Mouse (Mus musculus) neural tube, embryonic 11.5 days (tissue): ENCODE results near the gene Prpf40b. TPM values are rescaled to one million over a fixed set of nuclear protein-coding genes. Genes with fewer than 3 reads are reported as not detected.

Experiments used
- ATAC-seq: fragments of 200-750 bp; cut with Nextera tagmentation; 2 replicates; pipeline ENCODE4 v1.8.0; 2017; ENCODE audit warnings: moderate number of reproducible peaks, mild to moderate bottlenecking, moderate TSS enrichment, moderate library complexity; ENCODE audit not compliant: insufficient read depth, low FRiP score, low TSS enrichment
- DNase-seq: peaks from one replicate; pipeline ENCODE4 v3.0.0-alpha.2; 2015; ENCODE audit warnings: low spot score
- H3K27ac ChIP-seq: fragments of 300-500 bp; sonication (generic); 2 replicates; pipeline ENCODE4 v1.5.1; 2014; ENCODE audit warnings: low read depth, mild to moderate bottlenecking, low read length
- H3K27me3 ChIP-seq: fragments of 300-500 bp; sonication (generic); 2 replicates; pipeline ENCODE4 v1.6.1; 2014; ENCODE audit warnings: mild to moderate bottlenecking, low read length, mixed read lengths; ENCODE audit not compliant: control insufficient read depth, insufficient read depth
- H3K36me3 ChIP-seq: fragments of 300-500 bp; sonication (generic); 2 replicates; pipeline ENCODE4 v1.6.1; 2014; ENCODE audit warnings: mild to moderate bottlenecking, low read length, moderate library complexity, mixed read lengths; ENCODE audit not compliant: control insufficient read depth, insufficient read depth
- H3K4me1 ChIP-seq: fragments of 300-500 bp; sonication (generic); 2 replicates; pipeline ENCODE4 v1.6.1; 2014; ENCODE audit warnings: low read length, mixed read lengths; ENCODE audit not compliant: control insufficient read depth, insufficient read depth
- H3K4me2 ChIP-seq: fragments of 300-500 bp; sonication (generic); 2 replicates; pipeline ENCODE4 v1.6.1; 2014; ENCODE audit warnings: low read depth, mild to moderate bottlenecking, moderate library complexity
- H3K4me3 ChIP-seq: fragments of 300-500 bp; sonication (generic); 2 replicates; pipeline ENCODE4 v1.5.1; 2014; ENCODE audit warnings: low read depth, low read length
- H3K9ac ChIP-seq: fragments of 300-500 bp; sonication (generic); 2 replicates; pipeline ENCODE4 v1.6.1; 2014; ENCODE audit warnings: mild to moderate bottlenecking, low read length
- H3K9me3 ChIP-seq: fragments of 300-500 bp; sonication (generic); 2 replicates; pipeline ENCODE4 v1.6.1; 2016; ENCODE audit warnings: low read length; ENCODE audit not compliant: control insufficient read depth
- WGBS: fragments of 180-500 bp; shearing (Covaris S2); extraction: QIAGEN DNeasy Blood & Tissue Kit; methylation state at CpG from one replicate; pipeline ENCODE4 v1.1.7; 2014; 5-methylcytosine and 5-hydroxymethylcytosine counted together
- polyA plus RNA-seq: library from polyadenylated mRNA; unstranded; fragments of >200 nt; fragmentation: Nextera tagmentation; extraction: Ambion mirVana; gene quantifications from 2 replicates; pipeline ENCODE4 v1.2.1, GENCODE M21; 2014

Prpf40b gene
- polyA plus RNA-seq, 1 experiment from 2014 or later: 50.4 TPM

- Histone ChIP-seq H3K36me3 (peaks cover 27% of the 10 kb centered on the region), H3K27me3 (no peaks in the 10 kb centered on the region), H3K4me3 (no peak overlapping the region), H3K9ac (no peak overlapping the region), H3K4me2 (no peak overlapping the region), H3K9me3 (no peaks in the 10 kb centered on the region), H3K27ac (no peak overlapping the region), H3K4me1 (no peaks in the 10 kb centered on the region)
- ATAC-seq (no peak), DNase-seq (no peak)
- WGBS: 82% methylated on average over 3 of the region's 3 CpGs
Measured at GRCm38 (mm10) chr15:99319411-99319871, 24.6 kb downstream of the Prpf40b start.

GRCm38 (mm10) chr15:99320168-99320674 is 25.3 kb downstream of the Prpf40b start:
- 92% methylated on average over 10 of the region's 10 CpGs for WGBS
- H3K36me3 ChIP-seq: peaks cover 23% of the 10 kb centered on the region

GRCm38 (mm10) chr15:99320978-99321377 is 26.1 kb downstream of the Prpf40b start:
- no peak overlapping the region for H3K27ac ChIP-seq
- H3K4me2 ChIP-seq: no peak overlapping the region
- WGBS: 86% methylated on average over 9 of the region's 9 CpGs
- DNase-seq (no peak), ATAC-seq (no peak)
- no peak overlapping the region for H3K9ac ChIP-seq
- no peaks in the 10 kb centered on the region for H3K27me3 ChIP-seq
- no peaks in the 10 kb centered on the region for H3K9me3 ChIP-seq
- H3K4me3 ChIP-seq: no peak overlapping the region
- peaks cover 22% of the 10 kb centered on the region for H3K36me3 ChIP-seq
- no peaks in the 10 kb centered on the region for H3K4me1 ChIP-seq

More at GRCm38 (mm10) chr15:99320168-99320674, 25.3 kb downstream of the Prpf40b start:
- H3K27ac ChIP-seq: no peak overlapping the region
- ATAC-seq (no peak), DNase-seq (no peak)
- H3K4me2 ChIP-seq: no peak overlapping the region
- H3K4me3 ChIP-seq: no peak overlapping the region
- no peaks in the 10 kb centered on the region for H3K27me3 ChIP-seq
- H3K9me3 ChIP-seq: no peaks in the 10 kb centered on the region
- H3K9ac ChIP-seq: no peak overlapping the region
- H3K4me1 ChIP-seq: no peaks in the 10 kb centered on the region

DNA sequence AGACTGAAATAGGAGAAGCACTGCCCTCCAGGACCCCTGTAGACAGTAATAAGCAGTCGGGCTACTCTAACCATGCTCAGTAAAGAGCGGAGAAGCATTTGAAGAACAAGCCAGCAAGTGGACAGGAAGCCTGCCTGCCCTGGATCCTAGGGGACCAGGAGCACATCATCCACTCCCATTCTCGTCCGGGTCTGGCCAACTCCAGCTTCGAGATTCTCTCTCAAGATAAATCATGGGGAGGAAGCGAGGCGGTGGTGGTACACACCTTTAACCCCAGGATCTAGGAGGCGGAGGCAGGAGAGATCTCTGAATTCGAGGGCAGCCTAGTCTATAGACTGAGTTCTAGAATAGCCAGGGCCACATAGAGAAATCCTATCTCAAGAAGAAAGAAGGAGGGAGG is 29.3 kb downstream of the Prpf40b start:
- no peak overlapping the region for H3K4me3 ChIP-seq
- H3K4me2 ChIP-seq: no peak overlapping the region
- no peak overlapping the region for H3K9ac ChIP-seq
- no peaks in the 10 kb centered on the region for H3K27me3 ChIP-seq
- H3K27ac ChIP-seq: no peak overlapping the region
- 85% methylated on average over 9 of the region's 9 CpGs for WGBS
- no peaks in the 10 kb centered on the region for H3K4me1 ChIP-seq
- ATAC-seq (no peak), DNase-seq (no peak)
- peaks cover 14% of the 10 kb centered on the region for H3K36me3 ChIP-seq
- no peaks in the 10 kb centered on the region for H3K9me3 ChIP-seq

GRCm38 (mm10) chr15:99325598-99325997 is 30.7 kb downstream of the Prpf40b start:
- DNase-seq: no peak
- Histone ChIP-seq H3K4me3 (no peak overlapping the region), H3K9ac (no peak overlapping the region), H3K9me3 (no peaks in the 10 kb centered on the region), H3K4me1 (no peaks in the 10 kb centered on the region), H3K27me3 (no peaks in the 10 kb centered on the region), H3K36me3 (peaks cover 12% of the 10 kb centered on the region), H3K4me2 (no peak overlapping the region), H3K27ac (no peak overlapping the region)
- no peak for ATAC-seq
- WGBS: 94% methylated on average over 6 of the region's 6 CpGs

- Histone ChIP-seq H3K4me3 (no peak overlapping the region), H3K36me3 (peaks cover 8% of the 10 kb centered on the region), H3K9me3 (no peaks in the 10 kb centered on the region), H3K27me3 (no peaks in the 10 kb centered on the region), H3K4me1 (no peaks in the 10 kb centered on the region), H3K9ac (no peak overlapping the region), H3K27ac (no peak overlapping the region), H3K4me2 (no peak overlapping the region)
- DNase-seq (no peak), ATAC-seq (no peak)
- 63% methylated on average over 2 of the region's 2 CpGs for WGBS
Measured at GRCm38 (mm10) chr15:99326407-99326806, 31.5 kb downstream of the Prpf40b start.

DNA sequence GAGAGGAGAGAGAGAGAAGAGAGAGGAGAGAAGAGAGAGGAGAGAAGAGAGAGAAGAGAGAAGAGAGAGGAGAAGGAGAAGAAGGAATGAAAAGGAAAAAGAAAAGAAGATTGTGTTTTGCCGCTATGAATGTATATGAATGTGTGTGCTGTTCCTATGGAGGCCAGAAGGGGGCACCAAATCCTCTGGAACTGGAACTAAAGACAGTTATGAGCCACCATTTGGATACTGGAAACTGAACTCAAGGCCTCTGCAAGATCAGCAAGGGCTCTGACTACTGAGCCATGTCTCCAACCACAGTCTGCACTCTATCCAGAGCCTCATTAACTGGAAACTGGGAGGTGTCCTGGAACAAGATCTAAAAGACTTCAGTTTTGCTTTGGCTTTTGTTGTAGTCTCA is 32.1 kb downstream of the Prpf40b start:
- no peak for ATAC-seq
- Histone ChIP-seq H3K36me3 (peaks cover 6% of the 10 kb centered on the region), H3K4me1 (no peaks in the 10 kb centered on the region), H3K27me3 (no peaks in the 10 kb centered on the region), H3K4me2 (no peak overlapping the region), H3K27ac (no peak overlapping the region), H3K4me3 (no peak overlapping the region), H3K9ac (no peak overlapping the region), H3K9me3 (no peaks in the 10 kb centered on the region)
- no peak for DNase-seq
- WGBS: 69% methylated on average over 1 of the region's 1 CpGs

GRCm38 (mm10) chr15:99328011-99328410 is 33.1 kb downstream of the Prpf40b start:
- Histone ChIP-seq H3K27ac (no peak overlapping the region), H3K4me3 (no peak overlapping the region), H3K4me2 (no peak overlapping the region), H3K9me3 (no peaks in the 10 kb centered on the region), H3K4me1 (no peaks in the 10 kb centered on the region), H3K27me3 (no peaks in the 10 kb centered on the region), H3K9ac (no peak overlapping the region), H3K36me3 (peaks cover 4% of the 10 kb centered on the region)
- 94% methylated on average over 5 of the region's 5 CpGs for WGBS
- ATAC-seq: no peak
- no peak for DNase-seq

- ATAC-seq: no peak
- H3K4me1 ChIP-seq: peaks cover 2% of the 10 kb centered on the region; the same call in 1 of the 2 replicates
- WGBS: 75% methylated on average over 2 of the region's 2 CpGs
- DNase-seq: no peak
- no peak overlapping the region for H3K9ac ChIP-seq
- H3K27me3 ChIP-seq: no peaks in the 10 kb centered on the region
- H3K9me3 ChIP-seq: no peaks in the 10 kb centered on the region
- H3K27ac ChIP-seq: no peak overlapping the region
- H3K4me2 ChIP-seq: no peak overlapping the region
- H3K36me3 ChIP-seq: peaks cover 4% of the 10 kb centered on the region
- no peak overlapping the region for H3K4me3 ChIP-seq
Measured at GRCm38 (mm10) chr15:99330324-99330723, 35.4 kb downstream of the Prpf40b start.
